Mouse (Mus musculus): ENCODE measurements around the gene Mfap3l. TPM values are rescaled to one million over a fixed set of nuclear protein-coding genes. Genes with fewer than 3 reads are reported as not detected.

The Mfap3l gene
- polyA plus RNA-seq (2014; fragmentation: Illumina TruSeq; extraction: RNeasy Lipid Tissue Mini Kit (QIAGEN cat#74804); ENCODE audit: low read depth, low replicate concordance) = 0.21 TPM

GRCm38 (mm10) chr8:60632250-60632932 is at the start of gene Mfap3l:
Gene Mfap3l, plus strand, starts transcription at chr8:60632827.

Other genes starting within 250 kb of the Mfap3l start
- not detected for gene Gm10283, start 129.6 kb upstream of the Mfap3l start, polyA plus RNA-seq (2014; fragmentation: Illumina TruSeq; extraction: RNeasy Lipid Tissue Mini Kit (QIAGEN cat#74804); ENCODE audit: low read depth, low replicate concordance)
- 370 TPM for gene Aadat, start 126.9 kb upstream of the Mfap3l start, polyA plus RNA-seq (2014; fragmentation: Illumina TruSeq; extraction: RNeasy Lipid Tissue Mini Kit (QIAGEN cat#74804); ENCODE audit: low read depth, low replicate concordance)